Mouse (Mus musculus): Measurements from ENCODE around the gene Actc1.

Actc1 gene

DNA sequence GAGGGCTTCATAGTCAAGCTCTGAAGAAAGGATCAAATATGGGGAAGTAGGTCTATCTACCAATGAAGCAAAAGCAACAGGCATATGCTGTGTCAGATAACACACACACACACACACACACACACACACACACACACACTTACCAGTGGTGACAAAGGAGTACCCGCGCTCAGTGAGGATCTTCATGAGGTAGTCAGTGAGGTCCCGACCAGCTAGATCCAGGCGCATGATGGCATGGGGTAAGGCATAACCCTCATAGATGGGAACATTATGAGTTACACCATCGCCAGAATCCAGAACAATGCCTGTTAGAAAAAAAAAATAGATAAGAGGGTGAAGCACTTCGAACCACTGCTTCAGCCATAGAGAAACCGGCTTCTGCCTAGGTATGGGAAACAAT, 4.0 kb downstream of the Actc1 start:
- no peak for DNase-seq

DNA sequence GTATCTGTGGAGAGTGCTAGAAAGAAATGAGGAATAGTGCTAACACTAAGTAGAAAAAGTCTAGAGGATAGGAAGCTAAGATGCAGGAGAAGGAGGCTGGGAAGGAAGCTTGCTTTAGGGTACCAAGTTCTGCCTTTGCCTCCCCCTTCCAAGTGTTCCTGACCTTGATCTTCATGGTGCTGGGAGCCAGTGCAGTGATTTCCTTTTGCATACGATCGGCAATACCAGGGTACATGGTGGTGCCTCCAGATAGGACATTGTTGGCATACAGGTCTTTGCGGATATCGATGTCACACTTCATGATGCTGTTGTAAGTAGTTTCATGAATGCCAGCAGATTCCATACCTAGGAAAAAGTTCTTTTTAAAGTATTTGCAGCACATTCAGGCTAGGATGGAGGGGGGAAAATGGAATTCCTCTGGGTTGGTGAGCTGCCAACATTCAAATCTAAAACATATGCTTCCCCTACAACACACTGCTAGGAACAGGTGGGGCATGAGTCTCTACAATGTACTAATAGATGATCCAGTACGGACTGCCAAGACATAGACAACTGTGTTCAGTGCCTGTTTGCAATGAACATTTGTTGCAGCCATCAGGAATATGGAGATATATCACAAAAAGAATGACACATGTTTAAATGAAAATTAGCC, 5.3 kb downstream of the Actc1 start:
- no peak for DNase-seq

DNA sequence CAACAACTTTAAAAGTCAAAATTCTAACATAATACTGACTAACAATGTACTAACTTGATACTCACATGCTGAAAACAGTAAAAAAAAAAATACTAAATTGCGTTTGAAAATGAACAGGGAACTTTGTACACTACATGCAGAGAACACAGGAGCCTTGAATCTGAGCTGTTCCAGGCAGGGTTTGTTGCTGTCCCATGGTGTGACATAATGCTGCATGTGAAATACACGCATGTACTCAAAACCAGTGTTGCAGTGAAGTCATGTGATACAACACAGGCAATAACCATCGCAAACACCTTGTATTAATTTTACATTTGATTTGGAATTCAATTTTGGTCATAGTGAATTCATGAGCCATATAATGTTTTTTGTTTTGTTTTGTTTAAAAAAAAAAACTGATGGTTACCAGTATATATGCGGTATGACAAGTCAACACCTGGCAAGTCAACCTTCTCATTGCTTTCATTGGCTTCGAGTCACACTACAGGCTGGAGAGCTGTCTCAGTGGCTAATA, 7.1 kb downstream of the Actc1 start:
- no peak for DNase-seq

DNA sequence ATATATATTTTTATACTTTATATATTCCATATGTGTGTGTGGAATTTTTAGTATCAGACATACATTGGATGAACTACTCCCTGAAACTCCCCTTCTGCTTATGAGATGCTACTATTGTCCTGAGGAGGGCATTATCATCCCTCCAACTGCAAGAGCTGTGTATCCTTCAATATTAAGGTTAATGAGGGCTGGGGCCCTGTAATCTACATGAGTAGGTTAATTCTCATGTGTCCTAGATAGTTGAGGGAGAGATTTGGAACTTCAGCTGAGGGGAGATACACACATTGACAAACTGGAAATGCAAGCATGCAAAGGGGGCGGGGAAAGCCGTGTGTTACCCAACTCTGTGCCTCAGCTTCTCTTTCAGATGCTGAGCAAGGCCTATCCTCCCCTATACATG, 15.4 kb downstream of the Actc1 start:
- no peak for DNase-seq

DNA sequence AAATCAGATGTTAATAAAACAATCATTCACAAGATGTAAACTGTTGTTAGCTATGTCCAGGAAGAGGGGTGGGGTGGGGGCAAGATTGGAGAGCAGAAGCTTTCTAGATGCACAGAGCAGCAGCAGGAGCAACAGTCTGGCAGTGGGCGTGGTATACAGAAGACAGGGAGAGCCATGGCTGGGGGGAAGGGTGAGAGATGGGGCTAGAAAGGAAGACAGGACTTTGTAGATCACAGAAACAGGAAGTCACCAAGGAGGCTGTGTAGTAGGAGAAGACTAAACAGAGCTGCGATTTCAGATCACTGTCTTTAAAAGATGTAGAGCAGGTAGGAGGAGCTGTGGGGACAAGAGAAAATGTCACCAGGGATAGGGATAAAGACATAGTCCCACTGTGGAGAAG, 21.1 kb downstream of the Actc1 start:
- DNase-seq, result no peak

DNA sequence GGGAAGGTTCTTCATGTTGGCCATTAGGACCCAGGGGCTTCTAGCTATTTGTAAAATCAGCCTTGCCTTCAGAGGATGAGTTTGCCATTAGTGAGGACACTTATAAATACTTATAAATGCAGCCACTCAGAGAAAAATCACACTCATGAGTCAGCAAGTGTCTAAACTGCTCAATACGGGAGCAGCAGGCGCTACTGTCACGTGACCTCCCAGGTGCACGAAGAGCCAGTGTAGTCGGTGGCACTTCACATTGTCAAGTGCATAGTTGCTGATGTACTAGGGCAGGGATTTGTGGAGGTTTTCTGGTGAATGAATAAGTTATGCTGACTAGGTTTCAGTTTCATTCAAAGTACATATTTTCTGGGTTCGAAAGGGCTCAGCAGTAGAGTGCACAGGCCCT, 30.0 kb downstream of the Actc1 start:
- no peak for DNase-seq

DNA sequence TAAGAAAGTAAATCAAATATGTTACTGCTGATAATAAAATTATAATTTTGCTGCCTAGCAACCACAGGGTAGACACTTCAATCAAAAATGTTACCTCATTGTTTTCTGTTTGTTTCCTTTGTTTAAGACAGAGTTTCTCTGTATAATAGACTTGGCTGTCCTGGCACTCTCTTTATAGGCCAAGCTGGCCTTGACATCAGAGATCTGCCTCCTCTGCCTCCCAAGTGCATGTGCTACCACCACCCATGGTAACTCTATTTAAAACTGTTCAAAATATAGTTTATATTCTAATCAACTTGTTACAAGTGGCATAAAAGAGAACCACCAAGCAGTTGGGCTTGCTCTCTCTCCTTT, 33.2 kb downstream of the Actc1 start:
- DNase-seq, result no peak

DNA sequence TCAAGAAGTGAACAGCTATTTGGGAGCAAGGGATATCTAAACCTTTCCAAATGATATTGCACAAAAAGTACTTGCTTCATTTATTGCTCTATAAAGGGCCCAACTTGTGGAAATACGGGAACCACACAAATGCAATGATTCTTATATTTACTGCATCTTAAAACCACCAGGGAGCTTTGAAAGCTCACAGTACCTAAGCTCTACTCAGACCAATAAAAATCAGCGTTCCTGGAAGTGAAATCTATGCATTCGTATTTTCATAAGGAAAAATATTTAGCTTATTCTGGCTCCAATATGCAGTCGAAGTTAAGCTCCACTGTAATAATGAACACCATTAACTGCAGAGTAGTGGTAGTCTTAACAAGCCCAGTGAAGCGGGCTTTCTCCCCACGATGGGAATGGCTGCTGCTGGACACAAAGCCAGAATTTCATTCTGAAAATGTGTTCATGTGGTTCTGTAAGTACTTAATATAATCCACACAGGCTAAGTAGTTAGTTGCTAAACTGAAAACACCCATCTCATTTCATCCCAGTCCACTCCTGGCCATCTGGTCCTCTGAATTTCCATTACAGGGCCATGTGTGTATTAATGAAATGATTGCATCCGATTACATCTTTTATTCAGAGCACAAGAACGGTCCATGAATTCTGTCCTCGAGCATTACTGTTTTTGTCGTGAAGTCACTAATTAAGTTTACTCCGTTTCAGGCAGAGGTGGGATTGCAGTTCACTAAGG, 33.7 kb downstream of the Actc1 start:
- no peak for DNase-seq

DNA sequence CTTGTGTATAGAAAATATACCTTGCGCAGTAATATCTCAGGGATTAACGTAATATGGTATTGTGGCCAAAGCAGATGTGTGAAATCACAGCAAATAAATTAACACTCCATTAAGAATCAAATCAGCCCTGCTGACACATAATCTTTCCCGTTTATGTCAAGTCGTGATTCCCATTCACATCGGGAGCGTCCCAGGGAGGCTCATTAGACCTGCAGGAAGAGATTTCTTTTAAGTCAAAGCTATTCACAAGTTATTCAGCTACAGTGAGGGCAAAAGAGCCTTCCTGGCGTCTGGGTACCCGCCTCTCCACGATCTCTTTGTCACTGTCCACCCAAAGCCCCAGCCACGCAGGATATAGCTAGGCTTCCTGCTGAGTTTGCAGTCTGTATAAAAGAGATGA, 35.2 kb downstream of the Actc1 start:
- DNase-seq, result no peak

DNA sequence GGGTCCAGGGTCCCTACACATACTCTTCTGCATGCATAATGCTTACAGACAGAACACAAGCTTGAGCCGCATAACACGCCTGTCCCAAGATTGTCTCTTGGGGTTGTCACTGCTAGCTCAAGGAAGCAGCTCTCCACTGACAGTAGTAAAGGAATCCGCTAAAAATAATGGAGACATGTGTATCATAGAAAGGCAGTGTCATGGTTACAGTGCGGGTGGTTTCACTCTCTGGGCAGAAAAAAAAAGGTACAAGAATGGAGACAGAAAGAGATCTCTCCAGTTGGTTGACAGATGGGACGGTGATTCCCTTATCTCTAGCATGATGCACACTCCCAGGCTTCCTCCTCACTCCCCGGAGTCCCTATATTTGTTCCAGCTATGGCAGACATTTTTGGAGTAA, 38.5 kb downstream of the Actc1 start:
- DNase-seq, result no peak

DNA sequence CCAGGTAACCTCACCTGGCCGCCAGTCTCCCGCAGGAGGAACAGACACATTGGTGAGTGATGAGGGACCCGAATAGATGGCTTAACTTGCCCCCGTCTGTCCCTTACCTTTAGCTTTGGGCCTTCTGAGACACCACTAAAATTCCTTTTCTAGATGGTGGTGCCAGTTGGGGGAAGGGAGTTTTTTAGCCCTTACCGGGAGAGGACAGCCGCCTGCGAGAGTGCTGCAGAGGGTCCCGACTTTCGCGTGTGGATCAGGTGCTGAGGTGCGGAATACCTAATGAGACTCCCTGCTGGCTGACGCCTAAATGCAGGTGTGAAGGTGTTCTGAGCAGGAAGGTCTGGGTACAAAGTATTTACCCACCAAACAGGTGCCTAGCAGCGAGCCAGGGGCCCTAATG, 39.5 kb downstream of the Actc1 start:
- no peak for DNase-seq

DNA sequence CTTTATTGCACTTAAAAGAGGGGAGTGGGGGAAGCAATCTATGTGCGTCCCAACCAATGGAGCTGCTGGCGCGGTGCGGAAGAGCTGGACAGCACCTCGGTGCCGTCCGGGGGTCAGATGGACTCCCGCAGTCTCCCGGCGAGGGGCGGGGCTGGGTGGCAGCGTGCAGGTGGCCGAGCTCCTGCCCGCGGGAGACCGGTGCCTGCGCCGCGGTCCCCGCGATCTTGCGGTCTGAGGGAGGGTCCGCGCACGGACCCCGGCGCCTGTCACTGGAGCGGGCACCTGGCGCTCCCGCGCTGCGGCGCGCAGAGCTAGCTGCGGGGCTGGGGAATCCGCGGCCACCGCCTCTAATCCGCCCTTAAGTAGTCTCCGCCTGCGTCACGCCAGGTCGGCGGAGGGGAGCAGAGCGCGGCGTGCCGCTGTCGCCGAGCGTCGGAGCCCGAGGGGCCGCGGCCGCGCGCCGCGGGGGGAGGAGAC, 40.0 kb downstream of the Actc1 start, which contains the start of gene Gjd2:
Gene Gjd2 (minus strand): TSS at position 325 of the 477 bp plus-strand sequence.
- DNase-seq, result no peak

DNA sequence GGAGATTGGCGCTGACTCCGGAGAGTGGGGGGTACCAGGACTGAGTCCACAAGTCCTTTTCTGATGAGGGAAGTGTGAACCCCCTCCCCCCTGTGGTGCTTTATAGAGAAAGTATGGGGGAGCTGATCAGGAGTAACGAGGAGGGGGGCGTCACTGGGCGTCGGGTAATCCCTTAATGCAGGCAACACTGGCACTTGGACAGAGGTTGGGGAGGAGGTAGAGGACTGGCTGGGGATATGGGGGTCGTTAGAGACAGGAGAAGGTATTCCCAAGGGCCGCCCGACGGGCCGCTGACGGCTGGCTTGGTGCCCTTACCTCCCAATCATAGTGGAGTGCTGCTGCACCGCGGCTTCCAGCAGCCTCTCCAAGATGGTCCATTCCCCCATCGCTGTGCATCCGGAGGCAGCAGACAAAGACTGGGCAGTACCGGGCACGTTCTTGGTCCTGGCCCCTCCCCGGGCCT, 40.6 kb downstream of the Actc1 start:
- no peak for DNase-seq

DNA sequence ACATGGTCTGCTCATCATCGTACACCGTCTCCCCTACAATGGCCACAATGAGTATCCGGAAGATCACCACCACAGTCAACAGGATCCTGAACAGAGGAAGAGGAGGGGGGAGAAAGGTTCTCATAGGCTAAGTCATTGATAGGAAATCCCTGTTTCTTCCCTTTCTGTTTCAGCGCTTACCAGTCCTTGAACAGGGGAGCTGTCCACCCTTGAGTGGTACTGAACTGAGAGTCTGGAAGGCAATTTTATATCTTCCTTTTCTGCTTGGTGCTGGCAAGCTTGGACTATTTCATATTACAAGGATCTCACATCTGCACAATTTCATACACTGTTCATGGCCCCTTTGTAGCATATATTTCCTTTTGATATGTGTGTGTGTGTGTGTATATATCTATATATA, 41.5 kb downstream of the Actc1 start:
- no peak for DNase-seq

DNA sequence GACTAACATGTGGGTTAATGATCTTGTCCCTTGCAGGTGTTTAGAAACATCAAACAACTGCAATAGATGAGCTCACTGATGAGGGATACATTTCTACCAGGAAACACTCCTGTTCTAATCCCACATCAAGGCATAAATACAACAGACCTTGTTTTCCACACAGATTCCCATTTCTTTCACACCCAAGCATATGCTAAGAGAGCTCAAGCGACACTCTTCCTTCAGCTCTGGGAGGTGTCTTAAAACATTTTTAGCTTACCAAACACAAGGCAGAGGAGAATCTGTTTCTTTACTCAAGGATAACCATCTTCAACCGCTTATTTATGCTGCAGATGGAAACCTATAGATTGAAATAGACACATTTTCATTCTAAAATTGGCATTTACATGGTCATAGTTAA, 45.0 kb downstream of the Actc1 start:
- DNase-seq, result no peak

DNA sequence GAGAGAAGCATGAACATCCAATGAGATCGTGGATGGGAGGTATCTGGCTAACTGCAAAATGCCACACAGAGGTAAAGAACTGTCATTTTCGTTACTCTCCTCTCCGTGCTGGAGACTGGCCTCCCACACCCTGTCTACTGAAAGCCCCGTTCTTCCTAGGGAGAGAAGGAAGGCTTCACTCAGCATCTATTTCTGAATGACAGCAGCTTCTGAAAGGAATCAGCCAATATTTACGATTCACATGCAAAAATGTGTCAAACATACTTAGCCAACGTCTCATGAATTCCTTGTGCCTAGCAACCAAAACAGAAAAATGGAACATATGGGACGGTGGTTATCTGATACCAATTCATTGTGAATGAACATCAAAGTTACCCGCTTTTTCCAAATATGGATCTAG, 55.9 kb downstream of the Actc1 start:
- DNase-seq, result no peak
